8 mouse cellular contexts compared by ENCODE assay signal in the genomic region with DNA sequence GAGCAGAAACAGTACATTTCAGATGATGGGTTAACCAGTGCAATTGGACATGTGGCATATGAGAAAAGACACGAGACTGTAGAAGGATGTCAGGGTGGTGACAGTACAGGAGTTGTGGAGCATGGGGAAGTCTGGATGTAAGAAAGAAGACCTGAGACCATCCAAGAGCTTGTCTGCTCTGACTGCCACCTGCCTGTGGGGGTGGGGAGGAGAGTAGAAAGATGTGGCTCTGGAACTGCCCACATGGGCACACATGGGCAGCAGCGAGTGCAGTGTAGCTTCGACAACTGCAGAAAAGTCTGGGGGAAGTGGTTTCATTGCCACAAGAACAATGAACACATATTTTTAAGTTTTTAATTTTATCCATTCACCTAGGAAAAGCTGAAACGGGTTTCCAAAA. TPM values are rescaled to one million over a fixed set of nuclear protein-coding genes. Genes with fewer than 3 reads are reported as not detected.
DNase-seq lines count a peak whose midpoint lies in the region; ATAC-seq and TF ChIP-seq lines count a peak whose summit lies in the region.

No protein-coding gene starts in this region.

- peak overlapping the region; percentile 73; the same call in 1 of the 2 replicates for H3K9ac ChIP-seq in kidney, embryonic 15.5 days
- peak overlapping the region; percentile 87 for H3K9ac ChIP-seq in midbrain, embryonic 12.5 days (replicated peaks)

- TF ChIP-seq CTCF in bone marrow, adult 2 months (IDR thresholded peaks at IDR 0.05; ENCODE audit: control insufficient read depth, insufficient read depth, low read length) = peak; percentile 13; the same call in 1 of the 2 replicates

- H3K27me3 ChIP-seq in kidney, embryonic 15.5 days = no peaks in the 10 kb centered on the region
- no peaks in the 10 kb centered on the region for H3K27me3 ChIP-seq in hindbrain, embryonic 10.5 days (ENCODE audit: insufficient read depth, poor library complexity, severe bottlenecking)
- peaks cover 3% of the 10 kb centered on the region; the same call in 1 of the 2 replicates for H3K27me3 ChIP-seq in midbrain, embryonic 12.5 days

- H3K9me3 ChIP-seq in kidney, embryonic 15.5 days (replicated peaks) = no peaks in the 10 kb centered on the region
- H3K9me3 ChIP-seq in hindbrain, embryonic 10.5 days = no peaks in the 10 kb centered on the region
- no peaks in the 10 kb centered on the region for H3K9me3 ChIP-seq in midbrain, embryonic 12.5 days

- H3K27ac ChIP-seq in kidney, embryonic 15.5 days = peak overlapping the region; percentile 94
- peak overlapping the region; percentile 99 for H3K27ac ChIP-seq in bone marrow, adult 2 months (ENCODE audit: control insufficient read depth, insufficient read depth, low read depth, low read length, poor library complexity)
- H3K27ac ChIP-seq in hindbrain, embryonic 10.5 days = peak overlapping the region; percentile 95
- peak overlapping the region; percentile 97 for H3K27ac ChIP-seq in midbrain, embryonic 12.5 days (replicated peaks)

- peak overlapping the region; percentile 64 for H3K4me3 ChIP-seq in kidney, embryonic 15.5 days (replicated peaks)
- no peak overlapping the region for H3K4me3 ChIP-seq in bone marrow, adult 2 months (replicated peaks; ENCODE audit: control insufficient read depth, low read depth, low read length)
- H3K4me3 ChIP-seq in hindbrain, embryonic 10.5 days = peak overlapping the region; percentile 72
- H3K4me3 ChIP-seq in midbrain, embryonic 12.5 days = peak overlapping the region; percentile 67

- no peak for DNase-seq in kidney, adult 18-20 months
- DNase-seq in hindbrain, embryonic 10.5 days (ENCODE audit: low spot score) = no peak
- no peak for DNase-seq in frontal cortex, postnatal 14 days (ENCODE audit: low spot score in 2 of 2)
- DNase-seq in left cerebral cortex, adult 8-10 months (ENCODE audit: low spot score in 2 of 2) = no peak

- no peak for TF ChIP-seq POLR2A in bone marrow, adult 2 months (IDR thresholded peaks at IDR 0.05; ENCODE audit: borderline replicate concordance, control insufficient read depth, low read depth, low read length)

- H3K36me3 ChIP-seq in kidney, embryonic 15.5 days = peaks cover 6% of the 10 kb centered on the region; the same call in 1 of the 2 replicates
- H3K36me3 ChIP-seq in hindbrain, embryonic 10.5 days = peaks cover 20% of the 10 kb centered on the region
- no peaks in the 10 kb centered on the region for H3K36me3 ChIP-seq in midbrain, embryonic 12.5 days

- peak overlapping the region; percentile 78 for H3K4me2 ChIP-seq in kidney, embryonic 15.5 days
- H3K4me2 ChIP-seq in midbrain, embryonic 12.5 days (replicated peaks) = peak overlapping the region; percentile 80

- 15% methylated on average over 4 of the region's 4 CpGs for WGBS in kidney, embryonic 15.5 days
- 8% methylated on average over 4 of the region's 4 CpGs for WGBS in bone marrow, adult 2 months
- WGBS in hindbrain, embryonic 10.5 days = 17% methylated on average over 4 of the region's 4 CpGs
- WGBS in midbrain, embryonic 12.5 days = 14% methylated on average over 4 of the region's 4 CpGs

- no peak for ATAC-seq in kidney, embryonic 15.5 days (replicated peaks; ENCODE audit: low FRiP score)
- ATAC-seq in midbrain, embryonic 12.5 days (ENCODE audit: low FRiP score, low read depth) = no peak
- no peak for ATAC-seq in monocyte, adult 5-6 weeks (replicated peaks; ENCODE audit: insufficient number of reproducible peaks, low FRiP score, low TSS enrichment, poor library complexity, severe bottlenecking)

- peaks cover 57% of the 10 kb centered on the region for H3K4me1 ChIP-seq in kidney, embryonic 15.5 days
- peaks cover 26% of the 10 kb centered on the region for H3K4me1 ChIP-seq in bone marrow, adult 2 months (ENCODE audit: control insufficient read depth, insufficient read depth, low read length)
- H3K4me1 ChIP-seq in hindbrain, embryonic 10.5 days (replicated peaks) = peaks cover 76% of the 10 kb centered on the region
- peaks cover 64% of the 10 kb centered on the region for H3K4me1 ChIP-seq in midbrain, embryonic 12.5 days

RNA-seq across cellular contexts. Expression of gene Sema4b, which starts 10.7 kb away (rescaled TPM):
- polyA plus RNA-seq in kidney, embryonic 15.5 days (2015; fragmentation: Nextera tagmentation; extraction: Ambion mirVana) = 17.1 and 21.9 TPM in 2 replicates
- 33.7 and 51.6 TPM in 2 replicates for polyA plus RNA-seq in bone marrow, adult 2 months (2011; ENCODE audit: insufficient read depth, insufficient read length, low replicate concordance, missing spikeins)
- polyA plus RNA-seq in hindbrain, embryonic 10.5 days (2016; fragmentation: Nextera tagmentation; extraction: Ambion mirVana) = 14.0 and 17.5 TPM in 2 replicates
- polyA plus RNA-seq in midbrain, embryonic 12.5 days (2016; fragmentation: Nextera tagmentation; extraction: Ambion mirVana) = 17.7 and 20.9 TPM in 2 replicates
- total RNA-seq in left cerebral cortex, adult 8-10 months (2022) = 10 to 100 TPM; 18.6 to 22.7 (median 20.6) TPM
- total RNA-seq in monocyte, adult 5-6 weeks (2017) = 7.4 to 9.3 TPM (median 9.1 TPM) in 3 replicates

RNA-seq across cellular contexts. Expression of gene Cib1, which starts 35.2 kb away (rescaled TPM):
- polyA plus RNA-seq in kidney, embryonic 15.5 days (2015; fragmentation: Nextera tagmentation; extraction: Ambion mirVana) = 108 and 122 TPM in 2 replicates
- 81.7 and 82.5 TPM in 2 replicates for polyA plus RNA-seq in bone marrow, adult 2 months (2011; ENCODE audit: insufficient read depth, insufficient read length, low replicate concordance, missing spikeins)
- polyA plus RNA-seq in hindbrain, embryonic 10.5 days (2016; fragmentation: Nextera tagmentation; extraction: Ambion mirVana) = 74.8 and 79.6 TPM in 2 replicates
- 41.3 and 42.3 TPM in 2 replicates for polyA plus RNA-seq in midbrain, embryonic 12.5 days (2016; fragmentation: Nextera tagmentation; extraction: Ambion mirVana)
- total RNA-seq in left cerebral cortex, adult 8-10 months (2022) = 10 to 100 TPM; 19.7 to 26.3 (median 25.2) TPM
- total RNA-seq in monocyte, adult 5-6 weeks (2017) = 37.5 to 51.3 TPM (median 45.7 TPM) in 3 replicates

RNA-seq across cellular contexts. Expression of gene Gdpgp1, which starts 35.3 kb away (rescaled TPM):
- polyA plus RNA-seq in kidney, embryonic 15.5 days (2015; fragmentation: Nextera tagmentation; extraction: Ambion mirVana) = 3.5 and 3.9 TPM in 2 replicates
- 1.1 and 1.8 TPM in 2 replicates for polyA plus RNA-seq in bone marrow, adult 2 months (2011; ENCODE audit: insufficient read depth, insufficient read length, low replicate concordance, missing spikeins)
- polyA plus RNA-seq in hindbrain, embryonic 10.5 days (2016; fragmentation: Nextera tagmentation; extraction: Ambion mirVana) = 6.2 and 6.5 TPM in 2 replicates
- 4.0 and 4.6 TPM in 2 replicates for polyA plus RNA-seq in midbrain, embryonic 12.5 days (2016; fragmentation: Nextera tagmentation; extraction: Ambion mirVana)
- total RNA-seq in left cerebral cortex, adult 8-10 months (2022) = 1 to 10 TPM; 5.9 to 6.8 (median 6.6) TPM
- total RNA-seq in monocyte, adult 5-6 weeks (2017) = 0.86 to 3.5 TPM (median 2.2 TPM) in 3 replicates

RNA-seq across cellular contexts. Expression of gene Ttll13, which starts 48.8 kb away (rescaled TPM):
- 1.2 and 2.1 TPM in 2 replicates for polyA plus RNA-seq in kidney, embryonic 15.5 days (2015; fragmentation: Nextera tagmentation; extraction: Ambion mirVana)
- not detected in 2 replicates for polyA plus RNA-seq in bone marrow, adult 2 months (2011; ENCODE audit: insufficient read depth, insufficient read length, low replicate concordance, missing spikeins)
- polyA plus RNA-seq in hindbrain, embryonic 10.5 days (2016; fragmentation: Nextera tagmentation; extraction: Ambion mirVana) = 0.70 and 0.98 TPM in 2 replicates
- polyA plus RNA-seq in midbrain, embryonic 12.5 days (2016; fragmentation: Nextera tagmentation; extraction: Ambion mirVana) = 1.9 and 2.4 TPM in 2 replicates
- 1 to 10 TPM; 1.5 to 2.7 (median 2.1) TPM for total RNA-seq in left cerebral cortex, adult 8-10 months (2022)
- total RNA-seq in monocyte, adult 5-6 weeks (2017) = 3.0 TPM in 1 of 3 replicates, not detected in the others
